Mouse (Mus musculus): ENCODE results near the gene Mmgt2. TPM values are rescaled to one million over a fixed set of nuclear protein-coding genes. Genes with fewer than 3 reads are reported as not detected.

Mmgt2 gene
- polyA plus RNA-seq, 1 experiment, result 36.2 TPM

GRCm38 (mm10) chr11:62606299-62607169 lies 41.9 kb upstream of the Mmgt2 start:
- TF ChIP-seq CTCF (IDR thresholded peaks at IDR 0.05; ENCODE audit: extremely low read depth, insufficient read depth, low read length), result no peak
- TF ChIP-seq POLR2A (IDR thresholded peaks at IDR 0.05; ENCODE audit: extremely low read depth, insufficient read depth, low read length), result peak; percentile 26; the same call in 1 of the 2 replicates
- H3K4me1 ChIP-seq (ENCODE audit: control insufficient read depth, insufficient read depth, low read length), result no peaks in the 10 kb centered on the region; the same call in none of the 2 replicates
- no peak overlapping the region for H3K4me3 ChIP-seq (ENCODE audit: insufficient read depth, low read length)
- no peak overlapping the region for H3K27ac ChIP-seq (ENCODE audit: insufficient read depth, low read length)

GRCm38 (mm10) chr11:62607170-62607951 lies 41.1 kb upstream of the Mmgt2 start:
- TF ChIP-seq POLR2A (IDR thresholded peaks at IDR 0.05; ENCODE audit: extremely low read depth, insufficient read depth, low read length), result no peak
- TF ChIP-seq CTCF (IDR thresholded peaks at IDR 0.05; ENCODE audit: extremely low read depth, insufficient read depth, low read length), result no peak
- Histone ChIP-seq H3K27ac (ENCODE audit: insufficient read depth, low read length) (no peak overlapping the region), H3K4me3 (ENCODE audit: insufficient read depth, low read length) (no peak overlapping the region), H3K4me1 (ENCODE audit: control insufficient read depth, insufficient read depth, low read length) (no peaks in the 10 kb centered on the region; the same call in none of the 2 replicates)

- H3K4me1 ChIP-seq (ENCODE audit: control insufficient read depth, insufficient read depth, low read length), result peaks cover under 1% of the 10 kb centered on the region
- no peak overlapping the region for H3K27ac ChIP-seq (ENCODE audit: insufficient read depth, low read length)
- H3K4me3 ChIP-seq (ENCODE audit: insufficient read depth, low read length), result no peak overlapping the region
- no peak for TF ChIP-seq CTCF (IDR thresholded peaks at IDR 0.05; ENCODE audit: extremely low read depth, insufficient read depth, low read length)
- no peak for TF ChIP-seq POLR2A (IDR thresholded peaks at IDR 0.05; ENCODE audit: extremely low read depth, insufficient read depth, low read length)
Observed at GRCm38 (mm10) chr11:62607952-62608201, 40.6 kb upstream of the Mmgt2 start.

GRCm38 (mm10) chr11:62608826-62609675 lies 39.4 kb upstream of the Mmgt2 start:
- peaks cover 4% of the 10 kb centered on the region for H3K4me1 ChIP-seq (ENCODE audit: control insufficient read depth, insufficient read depth, low read length)
- TF ChIP-seq POLR2A (IDR thresholded peaks at IDR 0.05; ENCODE audit: extremely low read depth, insufficient read depth, low read length) (no peak), CTCF (IDR thresholded peaks at IDR 0.05; ENCODE audit: extremely low read depth, insufficient read depth, low read length) (no peak)

GRCm38 (mm10) chr11:62610304-62610703 lies 38.2 kb upstream of the Mmgt2 start:
- Histone ChIP-seq H3K4me3 (ENCODE audit: insufficient read depth, low read length) (no peak overlapping the region), H3K4me1 (ENCODE audit: control insufficient read depth, insufficient read depth, low read length) (peaks cover 8% of the 10 kb centered on the region), H3K27ac (ENCODE audit: insufficient read depth, low read length) (no peak overlapping the region)
- TF ChIP-seq CTCF (IDR thresholded peaks at IDR 0.05; ENCODE audit: extremely low read depth, insufficient read depth, low read length) (no peak), POLR2A (IDR thresholded peaks at IDR 0.05; ENCODE audit: extremely low read depth, insufficient read depth, low read length) (no peak)

More at GRCm38 (mm10) chr11:62608826-62609675, 39.4 kb upstream of the Mmgt2 start:
- no peak overlapping the region for H3K4me3 ChIP-seq (ENCODE audit: insufficient read depth, low read length)
- H3K27ac ChIP-seq (ENCODE audit: insufficient read depth, low read length), result no peak overlapping the region

- Histone ChIP-seq H3K27ac (ENCODE audit: insufficient read depth, low read length) (no peak overlapping the region), H3K4me1 (ENCODE audit: control insufficient read depth, insufficient read depth, low read length) (peaks cover 8% of the 10 kb centered on the region), H3K4me3 (ENCODE audit: insufficient read depth, low read length) (no peak overlapping the region)
- no peak for TF ChIP-seq CTCF (IDR thresholded peaks at IDR 0.05; ENCODE audit: extremely low read depth, insufficient read depth, low read length)
- no peak for TF ChIP-seq POLR2A (IDR thresholded peaks at IDR 0.05; ENCODE audit: extremely low read depth, insufficient read depth, low read length)
Observed at GRCm38 (mm10) chr11:62612604-62613003, 35.9 kb upstream of the Mmgt2 start.

GRCm38 (mm10) chr11:62613657-62614365 lies 34.7 kb upstream of the Mmgt2 start:
- H3K27ac ChIP-seq (ENCODE audit: insufficient read depth, low read length), result no peak overlapping the region
- TF ChIP-seq CTCF (IDR thresholded peaks at IDR 0.05; ENCODE audit: extremely low read depth, insufficient read depth, low read length), result peak; percentile 99
- no peak for TF ChIP-seq POLR2A (IDR thresholded peaks at IDR 0.05; ENCODE audit: extremely low read depth, insufficient read depth, low read length)
- H3K4me1 ChIP-seq (ENCODE audit: control insufficient read depth, insufficient read depth, low read length), result peaks cover 8% of the 10 kb centered on the region
- H3K4me3 ChIP-seq (ENCODE audit: insufficient read depth, low read length), result peak overlapping the region; percentile 9; the same call in 1 of the 2 replicates

GRCm38 (mm10) chr11:62614876-62615410 lies 33.5 kb upstream of the Mmgt2 start:
- no peak overlapping the region for H3K27ac ChIP-seq (ENCODE audit: insufficient read depth, low read length)
- H3K4me3 ChIP-seq (ENCODE audit: insufficient read depth, low read length), result no peak overlapping the region
- H3K4me1 ChIP-seq (ENCODE audit: control insufficient read depth, insufficient read depth, low read length), result peaks cover 8% of the 10 kb centered on the region
- TF ChIP-seq POLR2A (IDR thresholded peaks at IDR 0.05; ENCODE audit: extremely low read depth, insufficient read depth, low read length), result no peak
- no peak for TF ChIP-seq CTCF (IDR thresholded peaks at IDR 0.05; ENCODE audit: extremely low read depth, insufficient read depth, low read length)
